Mouse (Mus musculus): ENCODE measurements at regions not wholly inside any gene's neighbourhood (a gene's known extent, or its start where the extent isn't known, plus 50 kb on each side); places are given as distances from the start of the nearest gene placed in this dataset.

GRCm38 (mm10) chr16:37725745-37726144, 50.9 kb upstream of the Fstl1 start:
- no peaks in the 10 kb centered on the region for H3K36me3 ChIP-seq
- no peaks in the 10 kb centered on the region for H3K9me3 ChIP-seq (replicated peaks)
- no peak for ATAC-seq (replicated peaks; ENCODE audit: insufficient number of reproducible peaks, insufficient read depth, low FRiP score, low read depth)
- H3K27ac ChIP-seq, result no peak overlapping the region
- H3K27me3 ChIP-seq, result no peaks in the 10 kb centered on the region
- no peak overlapping the region for H3K9ac ChIP-seq
- H3K4me1 ChIP-seq (replicated peaks), result peaks cover 30% of the 10 kb centered on the region
- H3K4me3 ChIP-seq, result no peak overlapping the region
- 86% methylated on average over 4 of the region's 4 CpGs for WGBS
- H3K4me2 ChIP-seq, result no peak overlapping the region

- H3K4me1 ChIP-seq (replicated peaks), result peaks cover 6% of the 10 kb centered on the region; the same call in 1 of the 2 replicates
- H3K4me2 ChIP-seq, result no peak overlapping the region
- no peak overlapping the region for H3K27ac ChIP-seq
- no peak overlapping the region for H3K4me3 ChIP-seq
- H3K9me3 ChIP-seq (replicated peaks), result no peaks in the 10 kb centered on the region
- 55% methylated on average over 7 of the region's 7 CpGs for WGBS
- no peaks in the 10 kb centered on the region for H3K36me3 ChIP-seq
- no peaks in the 10 kb centered on the region for H3K27me3 ChIP-seq
- no peak overlapping the region for H3K9ac ChIP-seq
- ATAC-seq (replicated peaks; ENCODE audit: insufficient number of reproducible peaks, insufficient read depth, low FRiP score, low read depth), result no peak
Observed at GRCm38 (mm10) chr16:37715173-37715572, 60.9 kb upstream of the Ndufb4 start.

GRCm38 (mm10) chr16:37714276-37714675, 60.0 kb upstream of the Ndufb4 start:
- Histone ChIP-seq H3K4me2 (no peak overlapping the region), H3K4me3 (no peak overlapping the region), H3K36me3 (no peaks in the 10 kb centered on the region), H3K27me3 (no peaks in the 10 kb centered on the region), H3K9ac (no peak overlapping the region), H3K27ac (no peak overlapping the region), H3K4me1 (replicated peaks) (peaks cover 6% of the 10 kb centered on the region; the same call in 1 of the 2 replicates), H3K9me3 (replicated peaks) (no peaks in the 10 kb centered on the region)
- ATAC-seq (replicated peaks; ENCODE audit: insufficient number of reproducible peaks, insufficient read depth, low FRiP score, low read depth), result no peak
- WGBS, result 37% methylated on average over 6 of the region's 6 CpGs

- no peaks in the 10 kb centered on the region for H3K9me3 ChIP-seq (replicated peaks)
- no peaks in the 10 kb centered on the region for H3K27me3 ChIP-seq
- H3K36me3 ChIP-seq, result no peaks in the 10 kb centered on the region
- no peak overlapping the region for H3K4me2 ChIP-seq
- no peak for ATAC-seq (replicated peaks; ENCODE audit: insufficient number of reproducible peaks, insufficient read depth, low FRiP score, low read depth)
- H3K4me1 ChIP-seq (replicated peaks), result peaks cover 9% of the 10 kb centered on the region
- H3K9ac ChIP-seq, result no peak overlapping the region
- H3K4me3 ChIP-seq, result no peak overlapping the region
- WGBS, result 58% methylated on average over 9 of the region's 9 CpGs
- no peak overlapping the region for H3K27ac ChIP-seq
Observed at GRCm38 (mm10) chr16:37706242-37706923, 52.1 kb upstream of the Ndufb4 start.

- WGBS, result 53% methylated on average over 5 of the region's 5 CpGs
- Histone ChIP-seq H3K9me3 (replicated peaks) (no peaks in the 10 kb centered on the region), H3K4me2 (no peak overlapping the region), H3K4me3 (no peak overlapping the region), H3K27me3 (no peaks in the 10 kb centered on the region), H3K36me3 (no peaks in the 10 kb centered on the region), H3K27ac (0 out of 2 replicates have a peak overlapping the region, but pooled peaks have one; percentile 7), H3K9ac (no peak overlapping the region), H3K4me1 (replicated peaks) (peaks cover 9% of the 10 kb centered on the region)
- ATAC-seq (replicated peaks; ENCODE audit: insufficient number of reproducible peaks, insufficient read depth, low FRiP score, low read depth), result no peak
Observed at GRCm38 (mm10) chr16:37705209-37705608, 51.0 kb upstream of the Ndufb4 start.

- Histone ChIP-seq H3K4me2 (no peak overlapping the region), H3K27me3 (no peaks in the 10 kb centered on the region), H3K4me1 (replicated peaks) (peaks cover 9% of the 10 kb centered on the region), H3K9ac (no peak overlapping the region), H3K27ac (0 out of 2 replicates have a peak overlapping the region, but pooled peaks have one; percentile 7), H3K9me3 (replicated peaks) (no peaks in the 10 kb centered on the region), H3K36me3 (no peaks in the 10 kb centered on the region), H3K4me3 (no peak overlapping the region)
- 54% methylated on average over 9 of the region's 9 CpGs for WGBS
- ATAC-seq (replicated peaks; ENCODE audit: insufficient number of reproducible peaks, insufficient read depth, low FRiP score, low read depth), result no peak
Observed at GRCm38 (mm10) chr16:37704461-37705155, 50.4 kb upstream of the Ndufb4 start.
